Mouse (Mus musculus) brain, adult 2 months (tissue): ENCODE measurements at regions not wholly inside any gene's neighbourhood (a gene's known extent, or its start where the extent isn't known, plus 50 kb on each side); places are given as distances from the start of the nearest gene placed in this dataset.

Experiments used
- DNase-seq: peaks from one replicate; pipeline ENCODE4 v3.0.0; 2011; ENCODE audit warnings: low read depth, low spot score

GRCm38 (mm10) chr14:112388346-112388745, 713.4 kb downstream of the Slitrk5 start:
- DNase-seq, result peak; percentile 48
